Mouse (Mus musculus) bone marrow, adult 2 months (tissue): ENCODE measurements around the gene Patl2. TPM values are rescaled to one million over a fixed set of nuclear protein-coding genes. Genes with fewer than 3 reads are reported as not detected.

Experiments
- H3K27ac ChIP-seq: fragments of 200-500 bp; 2 replicates; pipeline ENCODE4 v1.5.1; 2012; ENCODE audit warnings: low read depth, mild to moderate bottlenecking, control low read depth, inconsistent platforms, low read length; ENCODE audit not compliant: control insufficient read depth, poor library complexity, insufficient read depth
- H3K4me1 ChIP-seq: fragments of 200-500 bp; 2 replicates; pipeline ENCODE4 v1.6.1; 2011; ENCODE audit warnings: low read length; ENCODE audit not compliant: control insufficient read depth, insufficient read depth
- H3K4me3 ChIP-seq: fragments of 200-500 bp; replicated peaks from 2 replicates; pipeline ENCODE3; 2011; ENCODE audit warnings: mild to moderate bottlenecking, low read depth, low read length, control low read depth; ENCODE audit not compliant: control insufficient read depth
- CTCF ChIP-seq: fragments of 200-500 bp; IDR thresholded peaks from 2 replicates; pipeline ENCODE4 v1.5.1; 2011; ENCODE audit warnings: low read length, control low read depth; ENCODE audit not compliant: control insufficient read depth, insufficient read depth
- POLR2A ChIP-seq: fragments of 200-500 bp; IDR thresholded peaks from 2 replicates; pipeline ENCODE4 v1.6.1; 2011; ENCODE audit warnings: low read depth, mild to moderate bottlenecking, control low read depth, low read length, borderline replicate concordance; ENCODE audit not compliant: control insufficient read depth
- WGBS: fragments of 180-500 bp; shearing (Covaris S2); methylation state at CpG from one replicate; pipeline ENCODE4 v1.1.7; 2018; 5-methylcytosine and 5-hydroxymethylcytosine counted together
- polyA plus RNA-seq: library from polyadenylated mRNA; stranded (reverse); fragments of >200 nt; gene quantifications from 2 replicates; pipeline ENCODE4 v1.2.4, GENCODE M21; 2011; ENCODE audit warnings: low replicate concordance; ENCODE audit not compliant: missing spikeins, insufficient read depth, insufficient read length

Patl2 gene
- polyA plus RNA-seq, 1 experiment = not detected

GRCm38 (mm10) chr2:122127635-122128034 lies 58.4 kb downstream of the Patl2 start:
- TF ChIP-seq POLR2A (no peak), CTCF (no peak)
- H3K4me1 ChIP-seq = peaks cover 2% of the 10 kb centered on the region; the same call in 1 of the 2 replicates
- H3K27ac ChIP-seq = no peak overlapping the region
- H3K4me3 ChIP-seq = no peak overlapping the region
- 97% methylated on average over 4 of the region's 4 CpGs for whole genome bisulfite sequencing

GRCm38 (mm10) chr2:122126765-122127347 lies 59.1 kb downstream of the Patl2 start:
- H3K4me1 ChIP-seq = peaks cover 2% of the 10 kb centered on the region; the same call in 1 of the 2 replicates
- WGBS = 6% methylated on average over 5 of the region's 5 CpGs
- no peak overlapping the region for H3K27ac ChIP-seq
- TF ChIP-seq CTCF = no peak
- no peak for TF ChIP-seq POLR2A
- H3K4me3 ChIP-seq = no peak overlapping the region

GRCm38 (mm10) chr2:122125680-122126572 lies 60.1 kb downstream of the Patl2 start:
- H3K4me1 ChIP-seq = peaks cover 2% of the 10 kb centered on the region; the same call in 1 of the 2 replicates
- no peak overlapping the region for H3K27ac ChIP-seq
- TF ChIP-seq CTCF (no peak), POLR2A (no peak)
- H3K4me3 ChIP-seq = no peak overlapping the region
- WGBS = 21% methylated on average over 12 of the region's 12 CpGs

GRCm38 (mm10) chr2:122117961-122118958 lies 67.7 kb downstream of the Patl2 start, which contains the start of gene Spg11:
Spg11 (minus strand) TSS chr2:122118386.
- peak; percentile 99 for TF ChIP-seq POLR2A
- TF ChIP-seq CTCF = no peak
- H3K4me3 ChIP-seq = peak within 1 kb of the TSS; percentile 76
- no peaks in the 10 kb centered on the region; the same call in 1 of the 2 replicates for H3K4me1 ChIP-seq
- WGBS = under 1% methylated on average over 47 of the region's 47 CpGs
- H3K27ac ChIP-seq = peak within 1 kb of the TSS; percentile 95

GRCm38 (mm10) chr2:122116888-122117287 lies 69.1 kb downstream of the Patl2 start:
- Histone ChIP-seq H3K27ac (no peak overlapping the region), H3K4me3 (no peak overlapping the region), H3K4me1 (no peaks in the 10 kb centered on the region; the same call in 1 of the 2 replicates)
- no peak for TF ChIP-seq CTCF
- TF ChIP-seq POLR2A = no peak
- WGBS = 91% methylated on average over 2 of the region's 2 CpGs

- no peaks in the 10 kb centered on the region for H3K4me1 ChIP-seq
- H3K4me3 ChIP-seq = no peak overlapping the region
- WGBS = 55% methylated on average over 4 of the region's 4 CpGs
- H3K27ac ChIP-seq = no peak overlapping the region
- no peak for TF ChIP-seq POLR2A
Observed at GRCm38 (mm10) chr2:122109714-122110113, 76.3 kb downstream of the Patl2 start.

GRCm38 (mm10) chr2:122108101-122108500 lies 77.9 kb downstream of the Patl2 start:
- WGBS = 94% methylated on average over 14 of the region's 14 CpGs
- Histone ChIP-seq H3K4me3 (no peak overlapping the region), H3K4me1 (no peaks in the 10 kb centered on the region), H3K27ac (no peak overlapping the region)
- TF ChIP-seq POLR2A = no peak
